Mouse (Mus musculus) monocyte, adult 2 months (primary cell): ENCODE results near the gene Tub.

Source experiments
- DNase-seq, 2 experiments: peaks; one replicate each; pipeline ENCODE4 v3.0.0; 2022; ENCODE audit warnings: low spot score in 2 of 2, low read depth in 1 of 2

The Tub gene

DNA sequence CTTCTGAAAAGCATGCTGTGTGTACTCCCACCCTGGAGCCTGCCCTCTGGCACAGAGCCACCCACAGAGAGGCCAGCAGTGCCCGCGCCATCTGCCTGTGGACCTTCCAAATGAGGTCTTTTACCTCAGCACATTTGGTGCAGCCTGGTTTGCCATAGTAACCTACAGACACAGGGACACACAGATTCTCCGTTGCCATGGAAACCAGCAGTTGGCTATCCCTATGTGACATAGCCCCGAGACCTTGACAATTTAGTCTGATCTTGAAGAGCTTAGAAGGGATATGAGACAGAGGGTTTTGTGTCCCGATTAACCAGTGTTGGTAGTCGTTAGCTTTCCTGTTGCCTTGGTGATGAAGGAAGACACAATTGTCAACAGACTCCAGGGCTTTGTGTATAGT is 22.1 kb downstream of the Tub start:
- DNase-seq: no peak

DNA sequence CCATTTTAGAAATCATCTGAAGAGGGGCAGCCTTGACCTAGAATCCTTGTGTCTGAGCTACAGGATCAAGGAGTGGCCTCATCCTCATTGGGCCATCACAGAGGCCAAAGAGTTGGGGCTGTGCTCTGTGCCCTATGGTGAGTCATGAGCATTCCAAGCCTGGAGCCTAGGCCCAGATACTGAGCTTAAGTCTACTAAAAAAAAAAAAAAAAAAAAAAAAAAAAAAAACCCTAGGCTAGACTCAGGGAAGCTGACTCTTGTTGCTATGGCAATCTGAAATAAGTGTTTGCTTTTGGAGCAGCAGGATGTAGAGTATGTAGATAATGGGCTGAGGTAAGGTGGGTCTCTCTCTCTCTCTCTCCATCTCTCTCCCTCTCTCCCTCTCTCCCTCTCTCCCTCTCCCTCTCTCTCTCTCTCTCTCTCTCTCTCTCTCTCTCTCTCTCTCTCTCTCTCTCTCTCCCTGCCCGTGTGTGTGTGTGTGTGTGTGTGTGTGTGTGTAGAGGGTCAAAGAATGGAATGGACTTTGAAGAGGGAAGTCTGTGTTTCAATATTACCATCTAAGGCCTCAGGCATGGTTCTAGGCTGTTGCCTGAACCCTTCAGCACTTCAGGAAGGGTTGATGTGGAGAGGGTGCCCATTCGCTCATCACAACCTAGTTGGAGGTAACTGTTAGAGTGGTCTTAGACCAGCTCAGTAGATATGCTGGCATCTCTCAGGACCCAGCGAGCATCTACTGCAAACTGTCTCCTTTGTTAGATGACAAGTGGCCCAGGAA is 36.0 kb downstream of the Tub start:
- no peak for DNase-seq

DNA sequence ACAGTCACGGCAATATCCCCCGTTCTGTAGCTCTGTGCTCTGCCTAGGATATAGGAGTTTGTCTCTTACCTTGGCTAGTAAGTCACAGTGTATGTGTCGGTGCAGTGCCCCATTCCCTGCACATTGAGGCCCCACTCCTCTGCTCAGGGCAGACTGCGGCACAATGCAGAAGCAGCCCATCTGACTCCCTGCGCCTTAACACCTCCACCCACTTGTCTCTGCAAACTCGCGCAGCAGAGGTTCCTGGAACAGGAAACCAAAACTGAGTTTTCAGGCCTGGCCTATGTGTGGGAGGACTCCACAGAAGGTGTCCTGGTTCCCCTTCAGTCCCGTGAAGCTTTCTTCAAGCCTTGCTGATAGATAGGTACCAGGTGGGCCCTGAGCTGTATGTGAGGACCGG is 41.1 kb downstream of the Tub start:
- no peak for DNase-seq

DNA sequence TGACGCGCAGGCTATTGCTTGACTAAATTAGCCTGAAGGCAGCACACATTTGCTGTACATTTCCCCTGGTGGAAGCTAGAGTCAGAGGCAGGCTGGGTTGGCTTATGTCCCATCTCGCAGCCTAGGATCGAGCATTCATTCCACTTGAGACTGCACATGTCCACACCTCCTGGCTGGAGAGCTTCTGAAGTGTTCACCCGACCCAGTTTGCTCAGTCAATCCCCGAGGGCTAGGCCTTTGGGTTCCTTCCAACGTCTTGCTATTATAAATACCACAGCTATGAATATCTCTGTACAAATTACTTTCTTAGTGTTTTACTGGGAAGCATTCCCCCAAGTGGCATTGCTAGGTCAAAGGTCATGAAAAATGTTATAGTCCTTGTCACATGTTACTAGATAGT is 43.1 kb downstream of the Tub start:
- no peak for DNase-seq

DNA sequence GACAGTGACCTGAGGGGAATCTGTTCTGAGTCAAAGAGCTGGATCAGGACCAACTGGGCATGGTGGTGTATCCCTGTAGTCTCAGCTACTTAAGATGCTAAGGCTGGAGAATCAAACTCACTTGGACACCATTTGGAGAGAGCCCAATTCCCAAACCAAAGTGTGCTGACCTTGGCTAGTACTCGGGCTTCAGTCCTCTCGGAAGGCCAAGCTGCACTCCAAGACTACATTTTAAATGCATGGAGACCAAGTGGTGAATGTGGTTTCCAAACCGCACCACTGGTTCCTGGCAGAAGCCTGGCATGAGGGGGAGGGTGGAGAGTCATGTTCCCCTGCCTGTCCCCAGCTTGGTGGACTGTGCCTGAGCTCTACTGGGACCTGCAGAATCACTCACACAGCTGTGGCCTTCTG is 43.7 kb downstream of the Tub start:
- DNase-seq: no peak

DNA sequence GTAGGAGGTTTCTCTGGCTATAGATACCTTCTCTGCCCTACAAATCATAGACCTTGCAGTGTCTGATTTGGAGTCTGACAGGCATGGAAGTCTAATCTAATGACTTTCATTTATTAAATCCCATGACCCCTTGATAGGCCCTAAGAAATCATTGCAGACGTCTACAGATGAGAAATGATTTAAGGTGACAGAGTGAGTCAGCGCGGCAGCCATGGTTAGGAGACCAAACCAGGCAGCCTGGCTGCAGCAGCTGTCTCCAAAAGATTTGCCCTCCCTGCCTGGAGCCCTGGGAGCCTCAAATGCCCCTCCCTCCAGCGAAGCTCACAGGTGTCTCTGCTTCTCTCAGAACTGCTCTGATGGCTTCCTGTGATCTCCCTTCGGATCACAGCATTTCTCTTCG is 46.0 kb downstream of the Tub start:
- DNase-seq: no peak

DNA sequence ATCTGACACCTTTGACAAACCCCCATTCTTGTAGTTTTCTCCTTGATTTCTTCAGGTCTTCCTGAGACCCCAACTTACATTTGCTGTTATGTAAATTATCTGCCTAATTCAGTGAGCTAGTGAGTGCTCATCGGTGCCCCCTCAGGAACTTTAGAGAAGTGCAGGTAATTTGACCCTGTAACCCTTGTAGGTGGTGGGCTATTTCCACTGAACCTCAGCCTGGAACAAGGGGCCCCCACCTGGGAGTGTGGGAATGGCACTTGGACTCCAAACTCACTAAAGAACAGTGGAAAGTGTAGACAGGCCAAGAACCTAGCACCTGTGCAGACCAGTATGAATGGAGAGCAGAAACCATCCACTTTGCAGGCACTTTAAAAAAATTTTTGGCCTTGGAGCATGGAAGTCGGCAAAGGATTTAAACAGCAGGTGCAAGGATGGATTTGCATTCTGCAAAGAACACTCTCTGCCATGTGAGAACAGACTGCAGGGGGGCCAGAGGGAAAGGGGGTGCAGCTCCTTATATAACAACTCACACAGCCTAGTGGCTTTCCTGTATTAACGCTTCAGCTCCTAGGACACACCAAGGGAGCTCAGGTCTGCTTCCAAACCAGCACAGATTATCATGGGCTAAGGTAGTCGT is 50.3 kb downstream of the Tub start:
- DNase-seq: no peak

DNA sequence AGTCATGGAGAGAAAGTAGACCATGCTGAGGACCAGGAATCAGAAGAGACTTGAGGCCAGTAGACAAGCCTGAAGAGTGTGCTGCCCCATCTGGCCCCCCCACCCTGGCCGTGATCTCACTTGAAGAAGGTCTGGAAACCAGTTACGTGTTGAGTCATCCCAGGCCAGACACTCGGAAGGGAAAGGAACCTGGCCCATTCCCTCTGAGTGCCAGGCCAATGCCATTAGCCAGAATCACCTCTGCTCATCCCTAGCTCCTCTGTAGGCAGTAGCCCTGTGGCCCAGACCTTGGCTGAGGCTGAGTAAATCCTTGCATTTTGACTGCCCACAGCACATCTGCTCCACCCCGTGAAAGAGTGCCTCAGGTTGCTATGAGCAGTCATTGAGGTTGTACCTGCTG is 51.8 kb downstream of the Tub start:
- DNase-seq: no peak

DNA sequence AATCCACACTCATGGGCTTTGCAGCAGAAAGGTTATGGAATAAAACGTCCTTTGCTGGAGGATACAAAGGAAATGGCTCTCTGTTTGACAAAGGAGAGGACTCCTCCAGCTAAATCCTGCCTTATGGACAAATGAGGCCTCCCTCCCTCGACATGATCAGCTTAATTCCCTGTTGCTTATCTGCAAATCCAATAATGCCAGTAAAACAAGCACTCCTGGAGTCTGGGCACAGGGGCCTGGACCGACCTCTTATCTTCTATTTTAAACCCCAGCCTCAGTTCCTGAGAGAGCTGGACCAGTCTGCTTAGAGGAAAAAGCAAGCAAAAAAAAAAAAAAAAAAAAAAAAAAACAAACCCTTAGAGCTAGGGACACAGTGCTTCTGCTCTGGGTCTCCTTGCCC is 53.5 kb downstream of the Tub start:
- DNase-seq: no peak

DNA sequence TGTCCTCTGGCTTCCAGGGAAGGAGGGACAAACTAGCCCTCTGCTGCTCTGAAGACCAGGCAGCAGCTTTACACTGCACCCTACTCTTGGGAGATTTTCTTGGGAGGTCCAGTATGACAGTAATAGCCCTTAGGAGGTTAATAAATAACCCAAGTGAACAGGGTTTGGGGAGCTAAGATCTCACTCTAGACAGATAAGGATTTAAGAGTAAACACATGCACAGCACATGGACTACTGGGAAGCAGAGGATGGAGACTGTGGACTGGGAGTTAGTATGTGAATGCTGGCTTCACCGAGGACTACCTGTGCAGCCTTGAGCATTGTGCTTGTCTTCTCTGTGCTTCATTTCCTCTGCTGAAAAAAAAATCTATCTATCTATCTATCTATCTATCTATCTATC is 59.1 kb downstream of the Tub start:
- DNase-seq: no peak

DNA sequence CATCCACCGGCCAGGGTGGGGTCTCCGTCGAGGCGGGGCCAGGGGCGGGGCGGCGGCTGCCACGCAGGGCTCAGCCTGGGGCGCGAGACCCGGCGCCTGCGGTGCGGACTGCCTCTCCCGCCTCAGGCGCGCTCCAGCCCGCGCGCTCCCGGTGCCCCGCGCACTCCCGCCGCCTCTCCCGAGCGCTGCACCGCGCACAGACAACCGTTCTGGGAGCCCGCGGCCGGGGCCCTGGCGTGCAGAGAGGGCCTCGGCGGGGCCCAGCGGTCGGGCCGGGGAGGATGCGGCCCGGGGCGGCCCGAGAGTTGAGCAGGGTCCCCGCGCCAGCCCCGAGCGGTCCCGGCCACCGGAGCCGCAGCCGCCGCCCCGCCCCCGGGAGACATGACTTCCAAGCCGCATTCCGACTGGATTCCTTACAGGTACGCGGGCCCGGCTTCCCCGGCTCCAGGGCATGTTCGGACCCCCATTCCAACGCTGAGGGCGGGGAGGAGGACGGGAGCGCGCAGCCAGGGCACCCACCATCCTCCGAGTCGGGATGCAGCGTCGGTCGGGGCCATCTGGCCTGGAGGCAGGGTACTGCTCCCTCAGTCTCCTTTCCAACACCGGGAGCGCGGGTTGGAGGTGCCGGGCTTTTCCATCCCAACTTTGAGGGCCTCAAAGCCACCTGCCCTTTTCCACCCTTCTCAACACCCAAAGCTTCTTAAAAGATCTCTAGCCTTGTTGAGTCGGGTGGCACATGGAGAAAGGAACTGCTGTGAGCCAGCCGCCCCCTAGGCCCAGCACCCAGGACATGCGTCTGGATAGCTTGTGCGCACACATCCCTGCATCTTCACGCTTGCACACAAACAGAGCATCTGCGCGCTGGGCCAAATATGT is 60.8 kb downstream of the Tub start:
- no peak for DNase-seq

DNA sequence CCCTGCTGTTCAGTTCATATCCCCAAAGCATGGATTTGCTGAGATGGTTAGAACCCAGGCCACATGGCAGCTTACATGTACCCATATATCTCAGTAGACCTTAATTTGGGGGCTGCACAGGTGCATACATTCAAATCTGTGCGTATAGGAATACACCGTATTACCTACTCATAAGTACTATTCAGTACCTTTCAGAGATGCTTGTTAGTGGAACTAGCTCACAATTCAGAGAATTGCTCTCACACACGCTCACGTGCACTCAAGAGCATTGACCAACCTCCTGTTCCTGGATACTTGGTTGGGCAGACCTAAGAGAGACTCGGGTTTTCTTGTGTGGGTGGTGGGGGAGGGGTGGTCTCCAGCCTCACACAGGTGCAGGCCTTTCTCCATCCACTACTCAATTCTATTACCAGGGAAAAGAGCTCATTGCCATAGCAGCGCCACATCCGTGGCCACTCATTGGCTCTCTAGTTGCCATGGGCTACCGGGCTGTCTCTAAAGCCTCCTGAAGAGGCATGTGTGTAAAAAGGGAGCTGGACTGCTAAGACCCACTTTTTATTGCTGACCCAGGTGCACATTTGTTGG is 61.5 kb downstream of the Tub start:
- DNase-seq: no peak

DNA sequence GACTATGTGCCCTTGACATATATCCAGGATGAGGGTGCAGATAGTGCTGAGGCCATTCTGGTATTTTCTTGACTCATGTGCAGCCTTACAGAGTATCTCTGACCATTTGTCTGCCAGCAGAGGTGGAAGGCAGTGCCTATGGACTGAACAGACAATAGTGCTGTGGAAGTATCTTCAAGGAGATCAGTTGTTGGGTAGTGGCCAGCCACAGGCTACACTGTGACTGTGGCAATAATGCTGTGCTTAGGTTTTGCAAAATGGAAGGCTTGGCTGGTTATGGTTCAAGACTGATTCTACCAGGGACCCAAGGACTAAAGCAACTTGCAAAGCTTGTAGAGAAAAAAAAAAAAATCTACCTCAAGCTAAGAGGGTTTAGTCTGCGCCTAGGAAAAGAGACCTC is 62.4 kb downstream of the Tub start:
- DNase-seq: no peak

DNA sequence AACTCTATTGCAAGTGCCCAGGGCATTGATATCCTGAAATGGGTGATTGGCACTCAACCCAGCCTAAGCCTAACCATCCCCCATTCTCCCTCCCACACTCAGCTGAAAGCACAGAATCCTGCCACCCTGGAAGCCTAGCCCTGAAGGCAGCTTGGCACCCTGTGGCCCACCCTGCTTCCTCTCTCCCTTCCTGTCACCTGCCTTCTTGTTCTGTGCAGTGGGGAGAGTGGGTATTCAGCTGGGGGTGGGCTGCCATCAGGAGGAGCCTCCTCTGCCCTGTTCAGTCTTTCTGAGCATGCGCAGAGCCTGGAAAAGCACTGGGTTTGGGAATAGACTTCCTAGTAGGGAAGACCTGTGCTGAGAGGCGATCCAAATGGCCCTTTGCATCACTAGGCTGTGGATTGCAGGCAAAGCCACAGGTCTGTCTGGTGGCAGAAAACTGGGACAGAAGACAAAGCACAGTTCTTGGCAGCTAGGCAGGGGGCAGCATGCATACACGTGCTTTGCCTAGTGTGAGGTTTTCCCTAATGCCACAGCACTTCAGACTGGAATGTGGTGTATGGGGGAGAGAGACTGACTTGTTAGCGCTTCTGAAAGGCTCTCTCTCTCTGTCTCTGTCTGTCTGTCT is 63.0 kb downstream of the Tub start:
- no peak for DNase-seq

DNA sequence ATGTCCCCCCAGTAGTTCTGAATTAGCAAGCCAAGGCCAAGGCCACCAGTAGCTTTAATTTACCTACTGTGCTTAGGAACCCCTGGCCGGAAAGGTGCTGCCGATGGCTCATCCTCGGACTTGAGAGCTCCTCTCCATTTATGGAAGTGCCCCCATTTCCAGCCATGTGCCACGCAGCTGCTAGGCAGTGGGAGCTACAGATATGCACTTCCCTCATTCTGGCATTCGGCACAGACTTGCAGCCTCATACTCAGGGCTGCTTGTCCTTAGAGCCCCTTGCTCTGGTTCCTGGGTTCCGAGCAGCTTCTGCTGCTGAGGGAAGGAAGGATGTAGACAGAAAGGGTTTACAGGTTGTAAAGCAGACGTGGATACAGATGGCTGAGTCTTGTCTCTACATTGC is 64.7 kb downstream of the Tub start:
- no peak for DNase-seq

DNA sequence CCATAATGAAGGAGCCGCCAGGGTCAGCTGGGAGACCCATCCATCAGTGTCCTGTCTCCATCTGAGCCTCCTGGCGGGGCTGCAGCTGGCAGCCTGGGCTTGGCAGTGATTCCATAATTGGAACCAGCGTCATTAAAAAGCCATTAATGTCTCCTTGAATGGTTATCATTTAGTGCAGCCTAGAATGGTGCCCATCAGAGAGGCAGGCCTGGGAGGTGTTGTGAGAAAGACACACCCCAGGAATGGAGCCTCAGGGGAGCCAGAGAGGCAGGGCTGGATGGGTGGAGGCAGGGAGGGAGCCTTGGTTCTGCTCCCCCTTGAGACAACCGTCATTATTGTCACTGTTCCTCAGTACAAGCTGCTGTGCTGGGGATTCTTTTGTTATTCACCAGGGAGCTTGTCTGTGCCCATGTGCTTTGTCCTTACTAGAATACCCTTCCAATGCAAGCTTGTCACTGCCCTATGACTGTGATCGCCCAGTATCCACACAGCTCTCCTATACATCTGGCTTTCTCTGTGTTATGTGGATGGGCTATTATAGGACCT is 66.3 kb downstream of the Tub start:
- DNase-seq: no peak

DNA sequence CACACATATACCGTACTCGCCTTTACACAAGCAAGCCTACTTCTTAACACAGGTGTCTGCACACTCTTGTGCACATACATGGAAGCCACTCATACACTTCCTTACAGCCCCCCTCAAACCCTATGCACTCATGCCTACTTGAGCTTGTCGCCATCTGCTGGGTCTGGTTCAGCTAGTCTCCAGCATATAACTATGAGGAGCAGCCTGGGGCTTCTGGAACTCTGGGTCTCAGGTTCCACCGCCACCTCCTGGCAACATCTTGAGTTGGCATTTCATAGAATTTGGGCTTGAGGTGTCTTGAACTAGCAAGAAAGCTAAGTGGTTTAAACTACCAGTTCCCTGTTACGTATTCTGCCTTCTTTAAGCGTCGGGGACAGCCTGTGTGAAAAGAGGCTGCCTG is 69.1 kb downstream of the Tub start:
- DNase-seq: no peak

DNA sequence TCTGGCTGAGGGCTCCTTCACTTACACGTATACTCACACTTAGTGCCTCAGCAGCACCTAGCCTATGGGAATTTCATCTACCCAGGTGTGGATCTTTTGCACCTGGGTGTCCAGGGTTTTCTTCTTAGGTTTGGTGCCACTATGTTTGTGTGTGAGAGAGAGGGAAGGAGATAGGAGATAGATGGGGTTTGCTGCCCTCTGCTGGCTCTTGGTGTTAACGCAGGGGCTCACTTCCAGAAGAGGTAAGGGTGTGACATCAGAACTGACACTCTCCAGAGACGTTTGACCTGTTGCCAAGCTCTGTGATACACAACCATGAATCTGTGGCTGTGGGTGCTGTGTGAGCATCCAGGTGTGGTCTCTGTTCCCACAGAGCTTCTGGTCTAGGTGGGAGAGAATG is 71.3 kb downstream of the Tub start:
- DNase-seq: no peak

DNA sequence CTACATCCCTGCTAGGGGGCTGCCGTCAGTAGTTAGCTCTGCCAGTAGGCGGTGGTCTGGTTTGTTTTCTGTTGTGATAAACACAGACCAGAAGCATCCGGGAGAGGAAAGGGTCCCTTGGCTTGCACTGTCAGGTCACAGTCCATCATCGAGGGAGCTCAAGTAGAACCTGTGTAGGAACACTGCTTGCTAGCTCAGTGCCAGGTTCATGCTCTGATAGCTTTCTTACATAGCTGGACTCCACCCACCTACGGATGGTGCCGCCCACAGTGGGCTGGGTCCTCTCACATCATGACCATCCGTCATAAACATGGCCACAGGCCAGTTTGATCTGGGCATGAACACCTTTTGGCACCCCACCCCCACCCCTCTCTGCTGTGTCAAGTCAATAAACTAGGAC is 75.6 kb downstream of the Tub start:
- no peak for DNase-seq

DNA sequence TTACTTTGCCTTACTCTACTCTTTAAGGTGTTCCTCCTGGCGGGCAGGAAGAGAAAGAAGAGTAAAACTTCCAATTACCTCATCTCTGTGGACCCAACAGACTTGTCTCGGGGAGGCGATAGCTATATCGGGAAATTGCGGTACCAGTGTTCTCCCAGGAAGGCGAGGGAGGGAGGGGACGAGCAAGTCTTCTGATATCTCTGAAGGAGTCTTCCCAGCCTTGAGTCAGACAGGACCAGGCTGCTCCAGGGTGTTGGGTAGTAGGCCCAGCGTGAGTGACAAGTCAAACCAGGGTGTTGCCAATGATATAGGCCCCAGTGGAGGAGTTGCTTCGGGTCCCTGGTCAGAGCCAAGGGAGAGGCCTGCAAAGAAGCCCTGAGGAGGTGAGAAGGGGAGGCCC is 76.8 kb downstream of the Tub start:
- DNase-seq: no peak

DNA sequence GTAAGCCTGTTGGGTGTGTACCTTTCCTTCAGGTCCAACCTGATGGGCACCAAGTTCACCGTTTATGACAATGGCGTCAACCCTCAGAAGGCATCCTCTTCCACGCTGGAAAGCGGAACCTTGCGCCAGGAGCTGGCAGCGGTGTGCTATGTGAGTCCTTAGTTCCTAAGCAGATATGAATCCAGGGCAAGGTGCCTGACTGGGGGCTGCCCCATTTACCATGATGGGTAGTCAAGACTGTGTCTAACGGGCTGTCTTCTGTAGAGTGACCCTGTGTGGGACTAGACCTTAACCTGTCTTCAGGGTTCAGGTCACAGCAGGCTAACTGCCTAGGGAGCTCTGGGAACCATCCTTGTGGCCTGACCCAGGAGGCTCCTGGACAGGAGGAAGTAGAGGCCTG is 77.6 kb downstream of the Tub start:
- no peak for DNase-seq
